Mouse (Mus musculus) heart, embryonic 14.5 days (tissue): ENCODE data around the gene Tmem176b. TPM values are rescaled to one million over a fixed set of nuclear protein-coding genes. Genes with fewer than 3 reads are reported as not detected.
"Not testable (repeated sequence)": the region's sequence is repeated elsewhere in the genome, so short reads cannot be mapped to it uniquely, and the experiment has no call there.

Experiments
- ATAC-seq: fragments of 200-750 bp; cut with Nextera tagmentation; 2 replicates; pipeline ENCODE4 v1.8.0; 2017; ENCODE audit warnings: low read depth, moderate TSS enrichment; ENCODE audit not compliant: insufficient number of reproducible peaks, insufficient read depth, low FRiP score
- H3K27ac ChIP-seq, 2 experiments: fragments of 200-500 bp in 1 of 2; fragments of 300-500 bp in 1 of 2; sonication (generic) in 1 of 2; replicated peaks in 1 of 2; 2 replicates each; pipeline ENCODE4 v1.5.1; 2012 to 2014; ENCODE audit warnings: low read depth in 2 of 2, low read length in 2 of 2, control low read depth in 1 of 2, mild to moderate bottlenecking in 1 of 2, mixed read lengths in 1 of 2; ENCODE audit not compliant: control insufficient read depth in 1 of 2, insufficient read depth in 1 of 2
- H3K27me3 ChIP-seq: fragments of 300-500 bp; sonication (generic); 2 replicates; pipeline ENCODE4 v1.6.1; 2014; ENCODE audit warnings: mild to moderate bottlenecking, low read length, control low read depth; ENCODE audit not compliant: control insufficient read depth, insufficient read depth
- H3K36me3 ChIP-seq: fragments of 300-500 bp; sonication (generic); 2 replicates; pipeline ENCODE4 v1.6.1; 2014; ENCODE audit warnings: mild to moderate bottlenecking, control low read depth, low read length, mixed read lengths; ENCODE audit not compliant: control insufficient read depth, insufficient read depth
- H3K4me1 ChIP-seq, 2 experiments: fragments of 200-500 bp in 1 of 2; fragments of 300-500 bp in 1 of 2; sonication (generic) in 1 of 2; 2 replicates each; pipeline ENCODE4 v1.6.1; 2012 to 2014; ENCODE audit warnings: low read length in 2 of 2, control low read depth in 1 of 2, mixed read lengths in 1 of 2; ENCODE audit not compliant: control insufficient read depth in 2 of 2, insufficient read depth in 2 of 2
- H3K4me2 ChIP-seq: fragments of 300-500 bp; sonication (generic); 2 replicates; pipeline ENCODE4 v1.6.1; 2014; ENCODE audit warnings: mild to moderate bottlenecking, low read length
- H3K4me3 ChIP-seq, 2 experiments: fragments of 200-500 bp in 1 of 2; fragments of 300-500 bp in 1 of 2; sonication (generic) in 1 of 2; 2 replicates each; pipeline ENCODE4 v1.5.1; 2012 to 2014; ENCODE audit warnings: low read length in 2 of 2, mild to moderate bottlenecking in 2 of 2, control low read depth in 1 of 2, low read depth in 1 of 2, moderate library complexity in 1 of 2; ENCODE audit not compliant: control insufficient read depth in 1 of 2, insufficient read depth in 1 of 2
- H3K9ac ChIP-seq: fragments of 300-500 bp; sonication (generic); 2 replicates; pipeline ENCODE4 v1.6.1; 2014; ENCODE audit warnings: mild to moderate bottlenecking, low read length
- H3K9me3 ChIP-seq: fragments of 300-500 bp; sonication (generic); 2 replicates; pipeline ENCODE4 v1.6.1; 2016; ENCODE audit warnings: low read length, control low read depth; ENCODE audit not compliant: control insufficient read depth
- WGBS: fragments of 180-500 bp; shearing (Covaris S2); extraction: QIAGEN DNeasy Blood & Tissue Kit; methylation state at CpG from one replicate; pipeline ENCODE4 v1.1.7; 2014; 5-methylcytosine and 5-hydroxymethylcytosine counted together
- polyA plus RNA-seq: library from polyadenylated mRNA; unstranded; fragments of >200 nt; fragmentation: Nextera tagmentation; extraction: Ambion mirVana; gene quantifications from 2 replicates; pipeline ENCODE4 v1.2.1, GENCODE M21; 2014

Tmem176b gene
- polyA plus RNA-seq, 1 experiment from 2014 or later: 295 TPM

GRCm38 (mm10) chr6:48866355-48866950 is 25.2 kb upstream of the Tmem176b start:
- H3K9me3 ChIP-seq, H3K4me3 ChIP-seq, H3K4me1 ChIP-seq, H3K27ac ChIP-seq, H3K27me3 ChIP-seq, ATAC-seq, H3K4me2 ChIP-seq, H3K36me3 ChIP-seq, H3K9ac ChIP-seq: not testable (repeated sequence)
- WGBS: 51% methylated on average over 1 of the region's 1 CpGs

DNA sequence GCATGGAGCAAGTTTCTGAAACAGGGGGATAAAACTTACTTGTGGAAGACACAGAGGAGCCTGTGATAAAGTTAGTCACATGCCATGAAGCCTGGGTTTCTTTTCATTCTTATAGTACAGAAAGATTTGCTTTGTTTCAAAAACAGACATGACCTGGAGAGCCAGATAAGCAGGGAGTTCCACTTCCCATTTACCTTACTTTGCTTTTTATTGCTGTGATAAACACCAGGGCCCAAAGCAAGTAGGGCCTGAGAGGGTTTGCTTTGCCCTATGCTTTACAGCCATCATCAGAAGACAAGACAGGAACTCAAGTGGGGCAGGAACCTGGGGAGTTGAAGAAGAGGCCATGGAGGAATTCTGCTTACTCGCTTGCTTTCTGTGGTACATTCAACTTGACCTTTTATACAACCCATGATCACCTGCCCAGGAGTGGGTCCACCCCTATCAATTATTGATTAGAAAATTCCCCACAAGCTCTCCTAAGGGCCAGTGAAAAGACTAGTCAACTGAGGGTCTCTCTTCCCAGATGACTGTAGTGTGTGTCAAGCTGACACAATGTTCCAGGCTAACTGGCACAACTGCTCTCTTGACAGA is 24.0 kb upstream of the Tmem176b start:
- Histone ChIP-seq H3K27ac (no peak overlapping the region), H3K36me3 (no peaks in the 10 kb centered on the region), H3K4me3 (no peak overlapping the region), H3K4me2 (no peak overlapping the region), H3K4me1 (peaks cover 8 to 12% of the 10 kb centered on the region in 2 experiments; a peak in 3 of 4 replicates), H3K27me3 (no peaks in the 10 kb centered on the region), H3K9me3 (no peaks in the 10 kb centered on the region), H3K9ac (no peak overlapping the region)
- 95% methylated on average over 1 of the region's 1 CpGs for WGBS
- ATAC-seq: no peak

DNA sequence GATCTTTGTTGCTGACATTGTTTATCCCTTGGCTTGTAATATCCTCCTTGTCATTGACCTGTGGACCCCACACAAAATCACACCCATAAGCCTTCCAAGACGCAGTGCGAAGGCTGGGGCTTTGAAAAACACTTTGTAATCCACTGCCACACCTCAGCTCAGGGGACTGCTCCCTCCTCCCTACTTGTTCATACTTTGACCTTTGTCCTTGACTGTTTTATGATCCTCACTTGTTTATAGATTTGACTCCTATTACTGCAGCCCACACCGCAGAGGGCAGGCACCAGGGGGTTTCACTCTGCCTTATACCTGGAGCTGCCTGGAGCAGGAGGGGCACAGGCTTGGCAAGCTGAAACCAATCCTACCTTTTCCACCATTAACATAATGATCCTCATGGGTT is 23.4 kb upstream of the Tmem176b start:
- WGBS: 77% methylated on average over 3 of the region's 3 CpGs
- H3K4me2 ChIP-seq: no peak overlapping the region
- H3K4me1 ChIP-seq: peaks cover 8 to 12% of the 10 kb centered on the region in 2 experiments; a peak in 3 of 4 replicates
- no peak overlapping the region for H3K9ac ChIP-seq
- no peak overlapping the region for H3K27ac ChIP-seq
- H3K36me3 ChIP-seq: no peaks in the 10 kb centered on the region
- H3K27me3 ChIP-seq: no peaks in the 10 kb centered on the region
- H3K4me3 ChIP-seq: no peak overlapping the region
- H3K9me3 ChIP-seq: no peaks in the 10 kb centered on the region
- no peak for ATAC-seq

DNA sequence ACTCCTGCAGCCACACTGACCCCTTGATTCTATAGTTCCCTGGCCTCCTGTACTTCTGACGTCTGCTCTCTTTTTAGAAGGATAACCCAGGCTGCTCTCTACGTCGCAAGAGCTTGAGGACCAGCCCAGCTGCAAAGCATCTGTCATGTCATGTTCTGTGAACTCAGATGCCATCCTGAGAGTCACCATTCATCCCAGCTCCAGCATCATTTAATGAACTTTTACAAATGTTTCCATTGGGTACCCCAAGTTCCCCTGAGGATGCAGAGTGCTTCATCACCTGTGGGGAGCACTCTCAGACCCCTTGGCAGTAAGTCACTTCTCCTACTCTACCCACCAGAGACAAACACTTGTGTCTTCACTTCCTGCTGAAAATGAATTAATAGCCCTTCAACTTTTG is 22.9 kb upstream of the Tmem176b start:
- ATAC-seq: no peak
- H3K4me3 ChIP-seq: no peak overlapping the region
- WGBS: 51% methylated on average over 3 of the region's 3 CpGs
- no peak overlapping the region for H3K9ac ChIP-seq
- no peak overlapping the region for H3K4me2 ChIP-seq
- H3K27ac ChIP-seq: no peak overlapping the region
- no peaks in the 10 kb centered on the region for H3K36me3 ChIP-seq
- H3K9me3 ChIP-seq: no peaks in the 10 kb centered on the region
- H3K4me1 ChIP-seq: peaks cover 8 to 12% of the 10 kb centered on the region in 2 experiments; a peak in 3 of 4 replicates
- no peaks in the 10 kb centered on the region for H3K27me3 ChIP-seq

DNA sequence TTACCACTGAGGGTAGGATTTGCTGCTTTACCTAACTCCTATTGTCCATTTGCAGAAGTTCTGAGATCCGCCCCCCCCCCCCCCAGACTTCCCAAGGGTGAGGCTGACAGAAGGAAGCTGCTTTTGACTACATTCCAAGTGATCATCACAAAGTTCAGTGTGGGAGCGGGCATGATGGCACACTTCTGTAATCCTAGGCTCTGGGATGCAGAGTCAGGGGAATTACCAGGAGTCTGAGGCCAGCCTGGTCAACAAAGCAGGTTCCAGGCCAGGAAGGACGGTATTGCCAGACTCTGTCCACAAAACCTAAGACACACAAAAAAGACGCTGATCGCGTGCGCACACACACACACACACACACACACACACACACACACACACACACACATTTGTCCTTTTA is 22.2 kb upstream of the Tmem176b start:
- no peak for ATAC-seq
- H3K27me3 ChIP-seq: no peaks in the 10 kb centered on the region
- H3K4me2 ChIP-seq: no peak overlapping the region
- no peaks in the 10 kb centered on the region for H3K9me3 ChIP-seq
- no peak overlapping the region for H3K4me3 ChIP-seq
- peaks cover 8 to 12% of the 10 kb centered on the region in 2 experiments; a peak in 3 of 4 replicates for H3K4me1 ChIP-seq
- WGBS: 88% methylated on average over 7 of the region's 7 CpGs
- H3K27ac ChIP-seq: no peak overlapping the region
- no peaks in the 10 kb centered on the region for H3K36me3 ChIP-seq
- H3K9ac ChIP-seq: no peak overlapping the region

GRCm38 (mm10) chr6:48862816-48863215 is 21.5 kb upstream of the Tmem176b start:
- H3K36me3 ChIP-seq: no peaks in the 10 kb centered on the region
- no peaks in the 10 kb centered on the region for H3K27me3 ChIP-seq
- no peak overlapping the region for H3K9ac ChIP-seq
- WGBS: 74% methylated on average over 4 of the region's 4 CpGs
- H3K4me3 ChIP-seq: no peak overlapping the region
- H3K4me2 ChIP-seq: no peak overlapping the region
- H3K27ac ChIP-seq: no peak overlapping the region
- no peaks in the 10 kb centered on the region for H3K9me3 ChIP-seq
- H3K4me1 ChIP-seq: peaks cover 8 to 12% of the 10 kb centered on the region in 2 experiments; a peak in 3 of 4 replicates
- ATAC-seq: no peak

- no peak overlapping the region for H3K4me3 ChIP-seq
- no peak overlapping the region for H3K4me2 ChIP-seq
- peaks cover 8 to 12% of the 10 kb centered on the region in 2 experiments; a peak in 3 of 4 replicates for H3K4me1 ChIP-seq
- H3K27me3 ChIP-seq: no peaks in the 10 kb centered on the region
- H3K36me3 ChIP-seq: no peaks in the 10 kb centered on the region
- H3K27ac ChIP-seq: no peak overlapping the region; a peak in 1 of 4 replicates
- no peaks in the 10 kb centered on the region for H3K9me3 ChIP-seq
- 60% methylated on average over 12 of the region's 12 CpGs for WGBS
- H3K9ac ChIP-seq: no peak overlapping the region
- ATAC-seq: no peak
Observed at GRCm38 (mm10) chr6:48861616-48862280, 20.5 kb upstream of the Tmem176b start.
